Mouse (Mus musculus) neutrophil, adult 5-6 weeks (primary cell): ENCODE measurements around the gene Cdh4. TPM values are rescaled to one million over a fixed set of nuclear protein-coding genes. Genes with fewer than 3 reads are reported as not detected.

Source experiments
- ATAC-seq: fragments of 151-379, 151-347 bp; 2 replicates; pipeline ENCODE4 v1.8.0; 2017; ENCODE audit warnings: mild to moderate bottlenecking, moderate TSS enrichment; ENCODE audit not compliant: insufficient number of reproducible peaks, poor library complexity, low FRiP score, severe bottlenecking; ENCODE audit errors: extremely low read depth
- total RNA-seq: library from RNA; stranded (forward); fragments of 200-1000 nt; gene quantifications from 2 replicates; pipeline ENCODE4 v1.2.3, GENCODE M21; 2017

The Cdh4 gene
- total RNA-seq, 1 experiment from 2014 or later = not detected

DNA sequence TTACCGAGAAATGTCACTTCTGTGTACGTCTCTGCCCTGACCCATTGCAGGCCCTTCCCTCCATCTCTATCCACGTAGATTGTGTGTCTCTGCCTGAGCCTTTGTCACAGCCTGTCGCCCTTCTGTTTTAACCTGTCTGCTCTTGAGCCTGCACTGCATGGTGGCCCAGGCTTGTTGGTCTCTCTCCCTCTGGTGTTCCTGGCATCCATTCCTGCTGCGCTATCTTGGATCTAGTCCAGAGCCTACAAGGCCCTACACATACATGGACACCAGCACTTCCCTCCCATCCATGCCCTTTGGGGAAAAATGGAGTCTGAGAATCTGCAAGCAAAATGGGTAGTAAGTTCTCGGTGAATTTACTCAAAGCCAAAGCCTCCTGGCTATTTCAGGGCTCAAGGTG lies 91.0 kb downstream of the Cdh4 start:
- ATAC-seq = no peak

DNA sequence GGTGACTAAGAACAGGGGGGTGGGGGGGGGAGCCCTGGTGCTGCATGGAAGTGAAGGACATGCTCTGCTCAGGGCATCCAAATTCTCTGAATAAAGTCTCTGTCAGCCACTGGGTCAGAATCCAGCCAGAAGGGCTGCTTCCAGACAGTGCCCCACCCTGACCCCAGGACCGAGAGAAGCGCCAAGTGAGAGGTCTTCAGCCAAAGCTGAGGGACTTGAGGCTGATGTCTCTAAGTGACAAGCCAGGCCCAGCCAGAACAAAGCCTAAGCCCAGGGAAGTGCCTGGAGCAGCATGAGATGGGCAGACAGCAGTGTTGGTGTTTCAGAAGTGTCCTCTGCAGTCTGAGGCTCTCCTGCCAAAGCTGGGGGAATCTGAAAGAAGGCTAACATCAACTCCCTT lies 91.7 kb downstream of the Cdh4 start:
- ATAC-seq = no peak

DNA sequence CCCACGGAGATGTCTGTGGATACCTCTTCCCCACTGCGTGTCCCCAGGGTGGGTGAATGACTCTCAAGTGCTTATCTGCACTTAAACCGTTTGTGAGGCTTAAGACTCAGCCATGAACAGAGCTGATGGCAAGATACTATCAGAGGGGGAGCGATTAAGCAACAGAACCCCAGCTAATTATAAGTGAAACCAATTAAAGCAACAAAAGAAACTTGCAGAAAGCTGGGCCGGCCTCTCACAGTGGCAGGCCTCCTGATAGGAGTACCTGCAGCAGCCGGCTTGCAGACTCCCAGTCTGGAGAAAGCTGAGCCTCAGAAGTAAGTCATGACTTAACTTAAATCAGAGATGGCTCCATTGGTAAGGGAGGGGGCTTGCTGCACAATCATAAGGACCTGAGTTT lies 93.0 kb downstream of the Cdh4 start:
- no peak for ATAC-seq

DNA sequence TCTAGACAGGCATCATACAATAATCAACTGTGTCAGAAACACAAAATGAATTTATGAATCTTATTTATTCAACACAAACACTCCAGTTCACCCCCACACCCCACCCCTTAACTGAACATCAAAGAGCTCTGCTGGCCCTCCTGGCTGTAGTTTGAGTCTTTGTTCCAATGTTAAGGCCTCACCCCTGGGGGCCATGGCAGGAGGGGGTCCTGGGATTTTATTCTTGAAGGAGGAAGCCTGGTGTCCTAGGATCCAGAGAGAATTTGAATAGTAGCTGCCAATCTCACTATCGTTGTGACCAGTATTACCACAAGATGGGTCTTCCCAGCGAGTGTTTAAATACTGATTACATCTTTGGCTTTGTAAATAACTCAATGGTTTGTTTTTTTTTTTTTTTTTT lies 94.5 kb downstream of the Cdh4 start:
- no peak for ATAC-seq

DNA sequence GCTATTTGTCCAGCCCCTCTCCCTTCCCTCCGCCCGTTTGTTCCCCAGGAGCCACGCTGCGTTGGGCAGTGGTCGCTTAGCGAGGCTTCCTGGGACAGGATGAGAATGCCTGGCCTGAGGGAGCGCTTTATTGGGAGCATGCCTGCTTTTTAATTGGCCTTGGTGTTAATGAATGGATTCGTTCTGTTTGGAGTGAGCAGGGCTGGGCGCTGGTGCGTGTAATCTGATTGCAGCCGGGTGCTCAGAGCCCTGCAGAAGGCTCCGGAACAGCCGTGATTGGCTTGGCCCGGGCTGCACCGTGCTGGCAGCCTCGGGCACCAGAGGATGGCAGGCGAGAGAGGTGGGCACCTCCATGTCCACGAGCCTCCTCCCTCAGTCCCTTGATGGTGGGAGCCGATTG lies 95.2 kb downstream of the Cdh4 start:
- no peak for ATAC-seq

DNA sequence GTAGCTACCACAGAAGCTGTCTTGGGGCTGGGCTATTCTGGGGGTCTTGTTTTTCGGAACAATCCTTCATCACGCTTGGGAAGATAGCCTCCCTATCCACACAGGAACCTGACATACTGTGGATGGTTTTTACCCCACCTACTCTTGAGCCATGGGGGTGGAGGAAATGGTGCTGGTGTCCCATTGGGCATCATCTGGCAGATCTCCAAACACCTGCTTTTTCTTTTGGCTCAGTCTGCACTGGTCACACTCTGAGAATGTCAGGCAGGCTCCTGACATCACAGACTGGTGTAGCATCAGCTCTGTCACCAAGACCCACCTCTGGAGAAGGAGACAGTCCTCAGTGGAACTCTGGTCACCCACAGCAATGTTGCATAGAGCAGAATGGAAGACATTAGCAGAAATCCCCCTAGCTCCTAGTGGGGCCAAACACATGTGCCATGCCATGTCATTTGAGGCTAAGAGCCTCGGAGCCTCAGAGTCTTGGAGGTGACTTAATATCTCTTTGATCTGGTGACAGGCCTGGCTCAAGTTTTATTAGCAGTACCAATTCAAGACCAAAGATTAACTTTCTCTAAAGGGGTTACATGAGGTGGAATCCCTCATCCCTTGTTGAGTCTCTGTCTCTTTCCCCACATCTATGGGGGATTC lies 95.7 kb downstream of the Cdh4 start:
- ATAC-seq = no peak

DNA sequence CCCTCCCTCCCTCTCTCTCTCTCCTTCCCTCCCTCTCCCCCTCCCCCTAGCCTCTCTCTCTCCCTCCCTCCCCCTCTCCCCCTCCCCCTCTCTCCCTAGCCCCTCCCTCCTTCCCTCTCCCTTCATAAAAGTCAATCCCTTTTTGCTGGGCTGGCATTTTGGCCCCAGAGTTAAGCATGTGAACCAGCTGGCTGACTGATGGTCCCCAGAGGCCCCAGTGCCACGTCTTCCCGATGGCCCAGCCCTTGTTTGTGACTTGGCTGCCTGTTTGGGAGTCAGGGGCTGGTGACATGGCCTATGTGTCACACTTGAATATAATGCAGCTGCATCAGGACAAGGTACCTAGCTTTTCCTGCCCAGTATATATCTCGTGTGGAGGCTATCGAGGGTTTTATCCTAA lies 96.3 kb downstream of the Cdh4 start:
- no peak for ATAC-seq

DNA sequence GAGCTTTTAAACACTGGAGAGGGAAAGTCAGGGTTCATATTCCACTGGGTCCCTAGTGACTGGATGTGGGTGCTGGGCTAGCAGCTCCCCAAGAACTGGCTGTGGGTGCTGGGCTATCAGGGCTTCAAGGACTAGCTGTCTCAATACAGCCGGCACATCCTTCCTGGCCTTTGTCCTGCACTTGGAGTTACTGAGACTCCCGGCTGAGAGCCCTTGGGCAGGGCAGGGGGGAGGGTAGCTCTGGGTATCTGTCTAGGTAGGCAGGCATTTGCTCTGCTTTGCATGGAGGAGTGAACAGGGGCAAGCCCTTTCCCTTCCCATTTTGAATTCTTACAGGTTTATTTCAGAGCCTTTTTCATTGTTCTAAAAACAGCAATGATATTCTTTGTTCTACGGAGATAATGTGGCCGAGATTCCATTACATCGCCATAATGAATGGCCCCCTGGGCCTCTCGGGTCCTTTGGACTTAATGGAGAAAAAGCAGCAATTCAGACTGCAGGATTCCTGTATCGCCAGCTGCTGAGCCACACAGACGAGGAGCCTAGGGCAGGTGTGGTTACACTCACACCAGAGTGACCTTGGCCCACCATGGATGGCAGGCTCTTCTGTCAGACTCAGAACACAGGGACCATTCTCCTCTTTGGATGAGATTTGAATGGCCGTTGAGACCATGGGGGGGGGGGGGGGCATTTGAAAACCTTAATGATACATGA lies 97.5 kb downstream of the Cdh4 start:
- ATAC-seq = no peak

DNA sequence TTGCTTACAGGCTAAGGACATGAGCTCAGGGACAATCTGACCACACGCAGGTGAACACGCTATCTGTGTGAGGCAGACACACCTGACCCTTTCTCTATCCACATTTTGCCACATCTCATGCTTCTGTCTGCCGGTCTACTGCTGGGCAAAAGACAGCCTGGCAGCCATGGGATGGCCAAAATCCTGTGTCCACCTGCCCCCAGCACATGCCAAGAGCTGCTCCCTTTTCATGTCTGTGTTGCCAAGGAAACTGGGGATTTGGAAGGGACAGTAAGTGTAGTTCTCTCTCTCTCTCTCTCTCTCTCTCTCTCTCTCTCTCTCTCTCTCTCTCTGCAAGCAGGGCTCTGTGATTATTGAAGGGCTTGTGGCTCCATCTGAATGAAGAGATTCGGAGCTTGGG lies 98.9 kb downstream of the Cdh4 start:
- no peak for ATAC-seq

DNA sequence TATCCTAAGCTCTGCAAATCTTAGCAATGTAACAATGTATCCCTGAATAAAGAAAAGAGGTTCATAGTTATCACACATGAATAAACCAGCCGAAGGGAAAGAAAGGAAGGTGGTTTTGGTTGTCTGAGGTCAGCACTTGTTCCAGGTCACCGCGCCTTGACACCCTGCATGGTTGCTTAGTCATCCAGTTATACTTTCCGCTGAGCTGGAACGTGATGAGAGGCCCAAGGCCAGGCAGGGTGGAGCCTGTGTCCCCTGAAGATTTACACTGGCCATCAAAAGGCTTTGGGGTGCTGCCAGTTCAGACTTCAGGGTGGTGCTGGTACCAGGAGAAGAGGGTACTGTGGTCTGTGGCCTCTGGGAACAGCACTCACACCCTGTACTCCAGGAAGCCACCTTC lies 105.4 kb downstream of the Cdh4 start:
- no peak for ATAC-seq

DNA sequence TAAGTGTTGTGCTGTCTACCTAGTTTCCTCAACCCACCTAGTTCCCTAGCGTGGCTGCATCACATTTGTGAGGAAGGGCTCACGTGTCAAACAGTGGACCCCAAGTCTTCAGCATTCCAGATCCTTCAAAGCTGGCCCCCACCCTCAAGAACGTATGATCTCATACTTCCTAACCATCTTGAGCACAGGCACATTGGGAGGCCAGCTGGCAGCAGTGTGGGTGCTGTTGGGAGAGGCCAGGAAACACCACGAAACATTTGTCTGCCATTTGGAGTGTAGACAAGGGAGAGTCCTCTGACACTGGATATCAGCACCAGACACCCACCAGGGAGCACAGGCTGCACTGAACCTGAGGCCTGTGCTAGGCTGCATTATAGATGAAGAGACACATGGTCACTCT lies 113.7 kb downstream of the Cdh4 start:
- no peak for ATAC-seq

DNA sequence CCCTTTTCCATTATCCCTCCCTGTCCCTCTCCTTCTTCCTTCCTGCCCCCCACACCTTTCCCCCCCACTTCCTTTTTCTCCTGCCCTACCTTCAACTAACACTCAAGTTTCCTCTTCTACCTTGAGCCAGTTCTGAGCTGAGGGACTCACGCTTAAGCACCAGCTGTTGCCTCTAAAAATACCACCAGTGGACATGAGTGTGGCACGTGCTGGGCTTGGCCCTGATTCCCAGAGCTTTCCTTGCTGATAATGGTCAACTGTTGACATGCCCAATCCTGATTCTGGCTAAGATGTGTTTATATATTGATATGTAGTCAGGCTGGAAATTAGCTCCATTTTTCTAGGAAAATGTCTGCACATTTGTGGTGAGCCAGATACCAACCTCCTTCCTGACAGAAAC lies 120.1 kb downstream of the Cdh4 start:
- no peak for ATAC-seq

DNA sequence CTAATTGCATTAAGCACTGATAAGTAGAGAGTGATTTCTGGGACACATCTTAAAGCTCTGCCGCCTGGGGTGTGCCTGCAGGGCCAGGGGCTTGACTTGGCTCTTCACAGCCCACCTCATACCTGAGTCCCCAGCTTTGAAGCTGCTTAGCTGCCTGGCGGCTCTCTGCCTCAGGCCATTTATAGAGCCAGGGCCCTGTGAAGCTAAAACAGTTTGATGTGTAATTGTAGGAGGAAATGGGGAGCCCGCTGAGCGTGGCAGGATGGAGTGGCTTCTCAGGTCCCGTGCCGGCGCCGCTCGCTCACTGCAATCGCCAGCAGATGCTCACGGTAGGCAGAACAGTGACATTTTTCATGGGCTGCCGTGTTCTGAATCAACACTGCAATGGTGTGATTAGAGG lies 123.4 kb downstream of the Cdh4 start:
- no peak for ATAC-seq

DNA sequence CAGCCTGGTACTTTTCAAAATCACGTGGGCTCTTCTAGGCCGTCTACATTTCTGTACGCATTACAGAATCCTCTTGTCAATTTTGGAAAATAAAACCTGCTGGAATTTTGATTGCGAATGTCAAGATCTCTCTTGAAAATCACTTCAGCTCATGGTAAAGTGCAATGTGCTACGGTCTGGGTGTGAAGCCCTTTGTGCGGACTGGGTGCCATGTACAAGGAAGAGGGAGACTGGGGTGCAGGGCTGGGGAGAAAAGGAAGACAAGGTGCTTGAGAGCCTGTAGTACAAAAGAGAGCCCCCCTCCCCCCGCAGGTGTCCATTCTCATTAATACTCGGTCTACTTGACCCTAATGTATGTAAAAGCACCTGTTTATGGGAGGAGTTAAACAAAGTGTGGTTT lies 125.7 kb downstream of the Cdh4 start:
- ATAC-seq = no peak

DNA sequence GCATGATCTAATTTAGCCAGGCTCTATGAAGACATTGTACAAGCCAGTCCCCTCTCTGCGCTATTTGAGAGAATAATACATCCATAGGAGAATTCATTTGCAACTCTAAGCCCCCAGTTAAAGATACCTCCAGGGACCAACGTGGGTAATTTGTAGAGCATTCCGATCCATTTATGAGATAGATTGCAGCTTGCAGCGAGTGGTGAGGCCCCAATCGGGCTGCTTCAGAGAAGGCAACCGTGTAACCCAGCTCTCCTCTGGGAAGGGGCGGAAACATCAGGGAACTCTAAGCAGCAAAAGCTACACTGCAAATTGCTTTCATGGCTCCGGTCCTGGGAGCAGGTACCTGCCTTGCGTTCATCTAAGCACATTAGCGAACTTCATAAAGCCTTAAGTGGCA lies 126.9 kb downstream of the Cdh4 start:
- no peak for ATAC-seq

DNA sequence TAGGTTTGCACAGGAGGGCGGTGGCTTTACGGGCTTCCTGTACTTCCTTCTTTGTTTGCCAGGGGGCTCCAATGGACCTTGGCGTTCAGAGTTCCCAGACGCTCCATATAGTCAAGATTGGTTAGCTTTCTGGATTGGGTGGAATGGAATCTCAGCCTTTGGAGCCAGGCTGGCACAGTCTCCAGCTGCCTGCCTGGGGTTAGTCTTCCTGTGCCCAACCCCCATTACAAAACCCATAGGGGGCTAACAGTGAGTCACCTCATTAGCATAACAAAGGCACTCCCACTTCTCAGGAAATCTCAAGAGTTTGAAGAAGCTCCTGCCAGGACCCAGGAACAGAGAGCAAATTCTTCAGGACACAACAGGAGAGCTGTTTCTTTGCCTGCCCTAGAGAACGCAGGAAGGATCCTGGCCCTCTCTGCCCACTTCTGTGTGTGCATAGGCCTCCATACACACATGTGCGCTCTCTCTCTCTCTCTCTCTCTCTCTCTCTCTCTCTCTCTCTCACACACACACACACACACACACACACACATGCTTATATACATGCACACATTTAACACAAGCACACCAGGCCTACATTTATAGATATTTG lies 129.0 kb downstream of the Cdh4 start:
- no peak for ATAC-seq

DNA sequence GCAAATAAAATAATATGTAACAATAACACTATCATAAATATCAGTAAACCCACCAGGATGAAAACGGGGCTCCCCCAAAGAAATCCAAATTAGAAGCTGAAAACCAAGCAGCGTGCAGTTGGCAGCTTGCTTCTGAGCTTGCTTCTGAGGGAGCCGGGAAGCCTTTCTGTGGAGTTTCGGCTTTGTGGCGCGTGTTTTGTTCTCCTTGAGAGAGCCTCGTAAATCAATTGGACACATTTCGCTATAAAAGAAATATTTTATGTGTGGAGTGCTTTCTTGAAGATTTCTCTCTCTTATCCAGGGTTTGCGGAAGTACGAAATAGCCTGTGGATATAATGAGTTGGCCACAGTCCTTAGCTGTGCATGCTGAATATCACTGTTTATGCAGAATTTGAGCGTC lies 131.1 kb downstream of the Cdh4 start:
- no peak for ATAC-seq

DNA sequence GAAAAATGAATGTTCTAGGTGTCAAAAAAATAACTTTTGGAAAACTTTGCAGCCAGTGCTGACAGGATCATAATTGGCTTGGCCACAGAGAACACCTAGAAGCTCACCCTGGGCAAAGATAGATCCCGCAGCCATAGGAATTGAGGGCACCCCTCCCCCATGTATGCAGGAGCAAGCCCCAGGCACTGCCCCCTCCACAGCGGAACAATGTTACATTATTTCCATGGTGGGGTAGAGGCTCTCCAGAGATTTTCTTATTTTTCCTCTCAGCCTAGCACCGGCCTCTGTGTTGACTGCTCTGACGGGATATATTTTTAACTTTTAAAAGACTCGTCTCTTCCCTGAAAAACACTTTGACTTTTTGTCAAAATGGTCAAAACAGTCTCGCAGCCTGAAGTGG lies 131.6 kb downstream of the Cdh4 start:
- no peak for ATAC-seq

DNA sequence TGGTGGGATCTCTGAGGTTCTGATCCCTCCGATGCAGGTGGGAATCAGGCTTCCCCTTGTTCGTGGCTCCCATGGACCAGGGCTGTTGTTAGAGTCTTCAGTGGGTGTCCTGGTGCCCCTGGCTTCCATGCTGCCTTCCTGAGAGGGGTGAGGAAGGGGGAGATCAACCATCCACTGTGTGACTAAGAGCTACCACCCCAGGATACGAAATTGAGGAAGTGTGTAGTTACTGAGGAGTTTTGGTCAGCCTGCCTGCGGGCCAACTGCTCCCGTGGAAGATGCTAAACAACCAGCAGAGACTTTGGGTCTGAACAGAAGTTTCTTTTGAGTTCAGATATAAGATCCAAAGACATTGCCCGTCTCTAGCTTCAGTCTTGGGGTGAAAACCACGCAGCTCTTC lies 133.4 kb downstream of the Cdh4 start:
- no peak for ATAC-seq

DNA sequence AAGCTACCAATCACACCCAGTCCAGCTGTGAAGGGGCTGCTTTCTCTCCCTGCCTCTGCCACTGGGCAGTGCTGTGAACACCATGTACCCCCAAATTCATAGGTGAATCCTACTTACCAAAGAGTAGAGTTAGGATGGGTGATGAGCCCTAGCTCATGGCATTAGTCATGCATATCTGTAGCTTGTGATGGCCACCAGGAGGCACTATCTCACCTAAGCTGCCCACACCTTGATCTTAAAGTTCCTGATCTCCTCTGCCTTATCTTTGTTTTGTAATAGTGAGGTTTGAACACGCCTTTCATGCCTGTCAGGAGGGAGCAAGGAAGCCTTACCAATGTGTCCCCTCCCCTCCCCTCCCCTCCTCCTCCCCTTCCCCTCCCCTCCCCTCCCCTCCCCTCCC lies 134.0 kb downstream of the Cdh4 start:
- no peak for ATAC-seq

DNA sequence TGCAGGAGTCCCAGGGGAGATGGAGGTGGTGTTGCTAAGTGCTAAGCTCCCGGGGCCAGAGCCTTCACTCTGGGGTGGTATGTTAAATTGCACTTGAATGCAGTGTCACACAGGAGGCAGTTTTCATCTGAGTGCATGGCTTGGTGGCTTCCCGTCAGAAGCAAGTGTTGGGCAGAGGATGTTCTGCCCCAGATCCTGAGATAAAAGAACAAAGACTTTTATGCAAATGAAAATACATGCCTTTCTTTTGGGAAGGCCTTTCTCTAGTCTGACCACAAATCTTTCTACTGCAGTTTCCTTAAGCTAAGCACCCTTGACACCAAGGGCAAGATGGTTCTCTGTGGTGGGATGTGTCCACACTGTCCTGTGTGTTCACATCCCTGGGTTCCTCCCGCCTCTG lies 136.1 kb downstream of the Cdh4 start:
- no peak for ATAC-seq
